Comparison of ENCODE assay signal across 24 mouse cellular contexts in the genomic region with DNA sequence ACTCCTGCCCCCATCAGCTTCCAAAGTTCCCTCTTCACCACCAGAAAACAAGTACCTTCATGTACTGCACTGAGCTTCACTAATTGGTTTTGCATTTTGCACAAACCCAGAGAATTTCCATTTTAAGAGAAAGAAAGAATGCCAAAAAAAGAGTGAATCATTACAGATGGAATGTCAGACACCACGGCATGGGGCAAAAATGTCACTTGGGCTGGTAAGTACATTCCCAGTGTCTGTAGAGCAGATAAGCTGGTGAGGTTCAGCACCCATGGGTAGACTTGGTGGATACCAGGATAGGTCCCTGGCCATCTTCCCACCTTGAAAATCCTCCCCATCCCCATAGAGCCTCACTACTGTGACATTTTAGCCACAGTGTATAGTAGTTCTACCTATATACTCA.
"Had no signal": no experiment of that assay in that cellular context is flagged by ENCODE, and none has a peak within 500 bp of the region (broad histone marks: within the 10 kb centered on the region; RNA-seq: fewer than 3 reads in every experiment).

No protein-coding gene starts in this region.

- H3K4me3 ChIP-seq: heart, embryonic 13.5 days; heart, embryonic 15.5 days; hindbrain, embryonic 13.5 days; hindbrain, embryonic 15.5 days; kidney, embryonic 15.5 days; limb, embryonic 13.5 days; limb, embryonic 15.5 days; liver, embryonic 12.5 days had no signal

- ATAC-seq: hindbrain, postnatal 0 days; intestine, embryonic 16.5 days; liver, embryonic 12.5 days had no signal

- DNase-seq: gastrocnemius, postnatal 25 days; heart, adult 11 months; heart, postnatal 14 days; heart, postnatal 36 days; kidney, adult 11 months; kidney, adult 2 months; kidney, adult 9 months; kidney, postnatal 14 days; kidney, postnatal 36 days; layer of hippocampus, adult 9-11 months; layer of hippocampus, postnatal 36 days; left cerebral cortex, postnatal 4 days had no signal

- H3K27me3 ChIP-seq: heart, embryonic 13.5 days; heart, embryonic 15.5 days; hindbrain, embryonic 13.5 days; hindbrain, embryonic 15.5 days; kidney, embryonic 15.5 days; liver, embryonic 12.5 days had no signal

- H3K9me3 ChIP-seq: heart, embryonic 13.5 days; heart, embryonic 15.5 days; hindbrain, embryonic 13.5 days; hindbrain, embryonic 15.5 days; kidney, embryonic 15.5 days; limb, embryonic 13.5 days; limb, embryonic 15.5 days; liver, embryonic 12.5 days had no signal

- H3K4me1 ChIP-seq: hindbrain, embryonic 13.5 days; hindbrain, embryonic 15.5 days; limb, embryonic 15.5 days; liver, embryonic 12.5 days had no signal

- H3K36me3 ChIP-seq: heart, embryonic 13.5 days; heart, embryonic 15.5 days; hindbrain, embryonic 13.5 days; hindbrain, embryonic 15.5 days; kidney, embryonic 15.5 days; limb, embryonic 13.5 days; limb, embryonic 15.5 days; liver, embryonic 12.5 days had no signal

- H3K27ac ChIP-seq: heart, embryonic 13.5 days; heart, embryonic 15.5 days; hindbrain, embryonic 13.5 days; hindbrain, embryonic 15.5 days; hindbrain, postnatal 0 days; kidney, embryonic 15.5 days; kidney, postnatal 0 days; limb, embryonic 13.5 days; limb, embryonic 15.5 days; liver, embryonic 12.5 days; liver, embryonic 14.5 days had no signal
